Mouse (Mus musculus): ENCODE data around the gene Epas1.

The Epas1 gene

DNA sequence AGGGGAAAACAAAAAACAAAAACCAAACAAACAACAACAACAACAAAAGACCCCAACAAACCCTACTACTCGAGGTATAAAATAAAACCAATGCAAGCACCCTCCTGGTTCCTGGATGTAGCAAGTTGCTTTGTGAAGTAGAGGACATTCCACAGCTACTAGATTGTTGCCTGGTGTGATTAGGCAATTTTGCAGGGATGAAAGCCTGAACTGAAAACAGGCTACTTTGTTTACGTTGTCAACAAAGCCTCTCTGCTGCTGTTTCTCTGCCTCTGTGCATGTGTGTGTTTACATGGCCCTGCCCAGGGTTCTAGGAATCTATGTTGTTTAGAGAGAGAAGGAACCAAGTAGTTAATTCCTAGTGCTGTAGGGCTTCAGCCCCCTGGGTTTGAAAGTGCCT, 4.1 kb downstream of the Epas1 start:
- no peak for DNase-seq

GRCm38 (mm10) chr17:86761859-86762258, 8.4 kb downstream of the Epas1 start:
- no peak for DNase-seq

DNA sequence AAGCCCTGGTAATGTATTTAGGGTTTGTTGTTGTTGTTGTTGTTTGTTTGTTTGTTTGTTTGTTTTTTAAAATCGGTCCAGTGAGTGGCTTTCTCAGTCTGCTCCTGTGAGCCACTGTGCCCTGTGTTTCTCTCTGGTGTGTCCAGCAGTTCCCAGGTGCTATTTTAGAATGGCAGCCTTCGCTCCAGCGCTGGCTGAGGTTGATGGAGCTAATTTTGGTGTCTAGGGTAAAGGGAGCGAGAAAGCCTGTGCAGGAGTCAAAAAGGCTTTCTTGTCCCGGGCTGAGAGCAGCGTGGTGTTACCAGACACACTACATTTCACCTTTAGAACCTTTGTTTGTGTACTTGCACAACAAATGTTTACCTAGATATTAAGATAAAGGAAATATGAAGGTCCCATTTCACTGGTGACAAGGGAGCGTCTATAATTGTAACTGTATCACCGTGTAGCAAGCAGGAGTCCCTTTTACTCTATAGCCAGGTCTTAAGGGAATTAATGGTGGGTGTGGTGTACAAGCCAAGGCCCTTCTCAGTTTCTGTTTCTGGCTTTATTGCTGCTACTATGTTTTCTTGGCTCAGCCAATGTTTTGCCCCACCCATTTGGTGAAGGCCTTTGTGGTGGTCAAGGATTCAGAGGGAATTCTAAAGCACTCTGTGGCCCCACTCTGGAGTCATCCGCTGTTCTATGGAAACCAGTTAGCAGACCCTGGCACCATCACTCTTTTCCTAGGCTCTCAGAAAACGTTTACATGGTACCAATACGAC, 9.2 kb downstream of the Epas1 start:
- no peak for DNase-seq

GRCm38 (mm10) chr17:86765762-86766404, 12.4 kb downstream of the Epas1 start:
- no peak for DNase-seq

DNA sequence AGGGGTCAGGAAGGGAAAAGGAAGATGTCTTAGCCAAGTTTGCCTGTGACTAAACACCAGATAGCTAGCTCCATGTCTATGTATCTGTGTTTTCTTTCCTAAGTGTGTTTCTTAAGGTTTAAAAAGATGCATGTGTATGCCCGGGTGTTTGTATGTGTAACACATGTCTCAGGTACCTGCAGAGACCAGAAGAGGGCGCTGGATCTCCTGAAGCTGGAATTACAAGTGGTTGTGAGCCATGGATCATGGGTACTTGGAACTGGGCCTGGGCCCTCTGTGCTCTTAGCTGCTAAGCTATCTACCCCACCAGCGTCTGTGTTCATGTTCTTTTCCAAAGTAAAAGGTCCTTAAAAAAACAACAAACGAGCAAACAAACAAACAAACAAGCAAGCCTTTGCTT, 12.9 kb downstream of the Epas1 start:
- no peak for DNase-seq

DNA sequence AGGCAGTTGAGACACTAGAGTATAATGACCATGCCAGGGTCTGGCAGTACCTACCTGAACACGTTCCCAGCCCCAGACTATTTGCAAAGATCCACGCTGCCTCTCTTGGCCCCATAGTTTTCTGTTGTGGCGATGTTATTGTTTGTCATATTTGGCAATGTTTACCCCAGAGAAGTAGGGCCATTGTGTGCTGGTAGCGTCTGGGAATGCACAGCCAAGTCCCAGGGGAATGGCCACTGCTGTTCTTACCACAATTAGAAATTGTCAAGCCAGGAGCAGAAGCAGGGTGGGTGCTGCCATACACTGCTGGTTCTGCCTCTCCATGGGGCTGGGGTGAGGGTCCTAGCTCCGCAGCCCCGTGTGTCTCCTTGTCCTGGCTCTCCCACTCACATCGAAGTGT, 15.1 kb downstream of the Epas1 start:
- no peak for DNase-seq

- DNase-seq, result no peak
Observed at GRCm38 (mm10) chr17:86769330-86770211, 16.1 kb downstream of the Epas1 start.

GRCm38 (mm10) chr17:86770848-86771247, 17.3 kb downstream of the Epas1 start:
- DNase-seq, result no peak

GRCm38 (mm10) chr17:86772035-86772434, 18.5 kb downstream of the Epas1 start:
- no peak for DNase-seq

DNA sequence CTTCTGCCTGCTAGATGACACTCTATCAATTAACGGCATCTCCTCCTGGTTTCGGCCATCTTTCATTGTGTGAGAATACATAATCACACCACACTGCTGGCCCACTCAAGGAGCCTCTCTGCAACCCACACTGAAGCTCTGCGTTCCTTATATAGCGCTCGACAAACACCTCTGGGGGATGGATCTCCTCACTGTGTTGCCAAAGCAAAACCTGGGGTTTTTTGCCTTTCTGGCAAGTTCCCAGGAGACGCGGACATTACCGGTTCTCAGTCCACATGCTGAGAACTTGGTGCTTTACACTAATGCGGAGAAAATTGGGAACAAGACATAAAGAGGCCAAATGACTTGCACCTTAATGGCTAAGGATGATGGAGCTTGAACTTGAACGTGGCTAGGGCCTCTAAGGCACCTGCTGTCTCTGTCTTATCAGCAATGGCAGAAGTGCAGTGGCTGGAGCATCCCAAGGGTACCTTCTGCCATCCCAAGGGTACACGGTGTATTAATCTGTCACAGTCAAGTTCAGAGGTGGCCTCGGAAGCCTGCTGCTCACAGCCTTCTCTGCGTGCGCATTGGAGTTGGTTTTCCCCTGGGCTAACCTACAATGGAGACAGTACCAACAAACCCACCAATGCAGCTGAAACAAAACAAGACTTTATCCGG, 19.6 kb downstream of the Epas1 start:
- no peak for DNase-seq

DNA sequence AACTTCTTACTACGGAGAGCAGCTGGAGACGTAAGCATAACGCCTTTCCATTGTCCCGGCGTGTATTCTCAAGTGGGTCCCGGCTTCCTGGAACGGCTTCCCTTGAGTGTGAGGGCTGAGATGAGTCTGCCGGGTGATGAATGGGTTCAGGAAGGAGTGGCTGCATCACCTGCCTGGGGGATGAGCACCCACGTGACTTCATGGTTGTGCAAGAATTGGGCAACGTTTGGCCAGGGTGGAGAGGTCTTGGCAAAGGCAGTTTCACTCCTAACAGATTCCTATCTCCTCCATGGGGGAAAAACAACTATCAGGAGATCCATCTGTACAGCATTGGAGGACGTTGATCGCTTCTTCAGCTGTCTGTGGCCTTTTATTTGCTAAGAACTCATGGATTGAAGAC, 23.0 kb downstream of the Epas1 start:
- DNase-seq, result no peak

GRCm38 (mm10) chr17:86778147-86778546, 24.6 kb downstream of the Epas1 start:
- DNase-seq, result peak; percentile 21 to 31

DNA sequence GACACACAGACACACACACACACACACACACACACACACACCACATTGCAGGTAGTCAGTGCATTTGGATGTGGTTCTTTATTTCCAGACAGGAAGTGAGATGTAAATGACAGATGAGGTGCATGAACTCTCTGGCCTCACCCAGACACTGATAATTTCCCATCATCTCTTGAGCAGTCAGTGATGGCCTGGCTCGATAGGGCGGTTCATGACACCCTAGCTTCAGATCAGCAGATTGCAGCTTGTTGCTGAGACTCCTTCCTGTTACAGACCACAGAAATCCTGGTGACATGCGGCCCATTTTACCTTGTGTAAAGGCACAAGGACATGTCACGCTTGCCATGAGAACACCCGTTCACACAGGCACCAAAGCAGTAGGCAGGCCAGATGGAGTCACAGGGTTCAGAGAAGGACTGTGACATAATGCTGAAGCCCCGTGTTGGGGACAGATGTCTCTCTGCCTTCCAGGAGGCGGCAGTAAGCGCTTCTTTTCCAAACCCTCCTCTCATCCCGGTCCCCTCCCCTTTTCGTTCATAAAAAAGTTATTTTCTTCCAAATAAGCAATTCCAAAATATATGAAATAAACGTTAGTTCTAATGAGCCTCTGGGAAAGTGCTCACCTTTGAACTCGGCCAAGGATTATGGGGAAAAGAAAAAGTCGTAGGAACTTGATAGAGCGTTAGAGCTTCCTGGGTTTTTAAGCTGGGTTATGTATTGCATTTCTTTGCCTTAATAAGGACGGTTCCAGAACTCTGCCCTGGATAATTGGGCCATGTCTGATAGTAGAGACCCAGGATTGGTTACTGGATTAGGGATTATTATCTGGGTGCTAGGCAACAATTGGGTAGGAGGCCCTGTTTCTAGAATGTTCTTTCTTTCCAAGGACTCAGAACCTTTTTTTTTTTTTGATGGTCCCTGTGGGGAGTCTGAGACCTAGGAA, 26.0 kb downstream of the Epas1 start:
- DNase-seq, result peak in 1 of 2 experiments; percentile 16

DNA sequence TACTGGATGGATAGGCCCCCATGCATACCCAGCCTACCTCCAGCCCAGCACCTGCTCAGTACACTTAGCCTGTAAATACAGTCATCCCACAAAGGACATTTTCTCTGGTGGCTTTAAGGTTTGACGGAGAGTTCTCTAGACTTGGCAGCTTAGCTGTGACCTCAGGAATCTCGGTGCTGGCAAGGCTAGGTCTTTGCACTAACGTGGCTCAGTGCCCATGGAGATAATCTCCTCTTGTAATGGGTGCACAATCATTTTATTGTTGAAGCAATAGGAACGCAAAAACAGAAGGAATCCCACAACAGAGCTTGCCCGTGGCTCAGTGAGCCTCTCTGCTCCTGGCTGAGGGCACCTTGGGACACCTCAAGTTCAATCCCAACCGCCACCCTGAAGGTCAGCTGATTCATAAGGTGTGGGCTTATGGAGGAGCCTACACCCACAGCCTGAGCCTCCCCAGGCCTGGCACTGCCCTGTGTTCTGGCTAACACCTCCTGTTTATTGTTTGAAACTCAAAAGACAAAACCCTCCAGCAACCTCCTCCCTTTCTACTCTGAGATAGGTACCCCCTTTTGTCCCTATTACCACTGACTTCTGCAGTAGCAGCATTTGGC, 27.3 kb downstream of the Epas1 start:
- no peak for DNase-seq

DNA sequence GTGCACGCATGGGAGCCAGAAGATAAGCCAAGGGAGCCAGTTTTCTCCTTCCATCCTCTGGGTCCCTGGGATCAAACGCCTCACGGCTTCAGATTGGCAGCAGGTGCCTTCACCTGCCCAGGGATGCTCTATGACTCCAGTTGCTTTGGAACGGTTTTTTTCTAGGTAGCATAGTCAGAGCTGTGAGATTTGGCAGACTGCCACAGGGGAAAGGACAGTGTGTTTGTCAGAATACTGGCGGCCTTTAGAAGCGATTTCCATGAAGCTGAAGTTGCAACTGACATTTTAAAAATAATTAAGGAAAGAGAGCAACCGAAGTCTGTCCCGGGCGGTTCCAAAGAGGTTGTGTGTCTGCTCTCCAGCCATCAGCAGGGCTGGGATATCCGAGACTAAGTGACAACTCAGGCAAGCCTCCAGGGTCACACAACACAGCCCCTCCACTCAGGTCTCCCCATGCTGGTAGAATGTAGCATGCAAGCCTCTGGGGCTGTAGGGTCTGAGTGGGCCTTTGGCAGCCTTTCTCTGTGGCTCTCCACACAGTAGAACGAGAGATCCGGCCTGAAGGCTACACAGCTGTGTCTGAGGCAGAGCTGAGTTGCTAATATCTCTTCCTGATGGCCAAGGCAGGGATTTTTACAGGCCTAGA, 28.4 kb downstream of the Epas1 start:
- no peak for DNase-seq

GRCm38 (mm10) chr17:86784405-86784977, 31.0 kb downstream of the Epas1 start:
- no peak for DNase-seq

DNA sequence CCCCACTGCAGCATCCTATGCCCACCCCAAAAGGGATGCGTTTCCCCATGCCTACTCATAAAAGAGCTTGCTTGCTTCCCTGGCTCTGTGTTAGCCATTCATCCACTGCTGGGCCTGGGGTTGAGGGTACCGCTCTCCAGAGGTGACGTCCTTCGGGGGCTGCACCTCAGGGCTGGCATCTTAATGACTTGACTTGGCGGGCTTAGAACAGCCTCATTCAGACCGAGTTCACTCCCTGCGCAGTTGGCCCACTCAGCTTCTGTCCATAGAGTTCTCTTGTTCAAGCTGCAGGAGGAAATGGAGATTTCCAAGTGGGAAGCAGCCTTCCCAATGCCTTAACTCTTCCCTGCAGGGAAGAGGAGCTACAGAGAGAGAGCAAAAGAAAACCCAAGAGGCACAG, 32.1 kb downstream of the Epas1 start:
- no peak for DNase-seq

- no peak for DNase-seq
Observed at GRCm38 (mm10) chr17:86786496-86786895, 33.0 kb downstream of the Epas1 start.

DNA sequence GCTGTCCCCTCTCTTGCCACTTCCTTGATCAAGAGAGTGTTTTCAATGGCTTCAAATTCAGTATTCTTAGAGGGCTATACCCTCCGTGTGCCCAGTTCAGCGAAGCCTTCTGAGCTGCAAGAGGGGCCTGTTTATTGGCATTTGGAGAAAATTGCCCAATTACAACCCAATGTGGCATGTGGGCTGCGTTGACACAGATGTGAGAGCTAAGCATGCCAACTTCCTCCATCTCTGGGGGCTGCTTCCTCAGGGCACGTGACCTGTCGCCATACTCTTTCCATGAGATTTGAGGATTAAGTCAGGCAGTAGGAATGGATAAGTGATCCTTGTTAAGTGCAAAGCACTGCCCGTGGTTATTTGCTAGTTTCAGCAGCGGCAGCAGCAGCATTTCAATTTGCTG, 34.3 kb downstream of the Epas1 start:
- DNase-seq, result no peak

DNA sequence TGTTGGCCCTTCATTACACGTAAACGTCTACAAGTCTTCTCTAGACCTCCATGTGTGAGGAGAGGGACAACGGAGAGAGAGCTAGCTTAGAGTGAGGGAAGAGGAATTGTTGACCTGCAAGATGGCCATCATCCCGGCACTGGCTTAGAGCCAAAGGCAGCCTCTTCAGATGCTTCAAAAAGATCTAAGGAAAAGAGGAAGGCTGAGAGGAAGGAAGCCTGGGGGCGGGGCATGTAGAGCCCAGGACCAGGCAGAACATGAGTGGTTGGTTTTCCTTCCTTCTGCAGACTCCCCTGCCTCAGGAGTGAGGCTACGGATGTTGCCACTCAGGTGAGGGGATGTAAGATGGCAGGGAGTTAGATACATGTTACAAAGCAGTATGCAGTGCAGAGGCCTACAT, 34.8 kb downstream of the Epas1 start:
- no peak for DNase-seq

DNA sequence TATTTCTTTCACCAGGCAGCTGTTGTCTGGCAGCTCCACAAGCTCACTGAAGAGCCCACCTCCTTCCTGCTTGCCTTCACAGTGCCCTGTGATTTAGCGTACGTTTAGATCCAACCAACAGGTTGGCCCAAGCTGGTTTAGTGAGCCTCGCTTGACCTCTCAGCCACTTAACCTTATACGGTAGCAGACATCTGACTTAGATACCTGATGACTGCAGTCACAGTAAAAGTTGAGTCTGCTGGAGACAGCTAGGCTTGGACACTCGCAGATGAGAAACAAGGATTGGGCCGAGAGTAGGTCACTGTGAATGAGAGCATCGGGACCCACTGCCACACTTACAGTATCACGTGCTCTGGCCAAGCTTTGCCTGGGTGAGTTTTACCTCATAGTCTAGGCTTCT, 38.4 kb downstream of the Epas1 start:
- DNase-seq, result no peak
